Mouse (Mus musculus): ENCODE results near the gene Mylk2.

DNA sequence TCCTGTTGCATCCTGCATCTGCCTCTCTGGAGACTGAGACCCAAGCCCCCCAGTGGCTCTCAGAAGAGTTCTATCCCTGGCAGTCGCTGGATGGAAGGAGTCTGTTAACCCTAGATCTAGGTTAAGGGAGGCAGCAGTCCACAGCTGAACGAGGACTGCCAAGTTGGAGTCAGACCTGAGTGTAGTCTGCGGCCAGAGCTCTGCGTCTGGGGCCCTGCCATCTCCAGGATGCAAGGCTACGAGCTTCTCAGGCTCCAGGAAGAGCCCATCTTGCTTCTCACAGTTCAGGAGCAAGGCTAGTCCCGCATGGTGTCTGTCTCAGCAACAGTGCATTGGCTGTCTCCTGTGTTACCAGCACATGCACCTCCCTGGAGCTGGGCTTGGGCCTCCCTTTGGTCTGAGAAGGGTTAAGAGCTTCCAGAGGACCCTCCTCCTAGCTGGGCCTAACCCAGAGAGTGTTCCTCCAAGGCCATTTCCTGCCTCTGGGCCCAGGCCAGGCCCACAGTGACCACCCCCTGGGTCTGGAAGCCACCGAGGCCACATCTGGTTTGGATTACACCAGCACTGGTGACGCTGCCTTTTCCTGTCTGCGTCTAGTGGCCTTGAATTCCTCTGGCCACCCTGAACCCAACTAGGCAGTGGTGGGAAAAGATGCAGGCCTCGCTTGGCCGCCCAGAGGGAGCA lies 14.2 kb downstream of the Mylk2 start:
- TF ChIP-seq CTCF (IDR thresholded peaks at IDR 0.05; ENCODE audit: borderline replicate concordance, insufficient read depth, low read depth, low read length) (no peak), POLR2A (IDR thresholded peaks at IDR 0.05; ENCODE audit: borderline replicate concordance, insufficient read depth, low read length) (no peak)

Data from cerebellum, adult 2 months (tissue).